Mouse (Mus musculus) urinary bladder, postnatal 25 days (tissue): ENCODE measurements around the gene Rdh7.
"Not testable (repeated sequence)": the region's sequence is repeated elsewhere in the genome, so short reads cannot be mapped to it uniquely, and the experiment has no call there.

Source experiments
- DNase-seq: peaks from one replicate; pipeline ENCODE4 v3.0.0; 2022; ENCODE audit warnings: low spot score

Gene Rdh7

DNA sequence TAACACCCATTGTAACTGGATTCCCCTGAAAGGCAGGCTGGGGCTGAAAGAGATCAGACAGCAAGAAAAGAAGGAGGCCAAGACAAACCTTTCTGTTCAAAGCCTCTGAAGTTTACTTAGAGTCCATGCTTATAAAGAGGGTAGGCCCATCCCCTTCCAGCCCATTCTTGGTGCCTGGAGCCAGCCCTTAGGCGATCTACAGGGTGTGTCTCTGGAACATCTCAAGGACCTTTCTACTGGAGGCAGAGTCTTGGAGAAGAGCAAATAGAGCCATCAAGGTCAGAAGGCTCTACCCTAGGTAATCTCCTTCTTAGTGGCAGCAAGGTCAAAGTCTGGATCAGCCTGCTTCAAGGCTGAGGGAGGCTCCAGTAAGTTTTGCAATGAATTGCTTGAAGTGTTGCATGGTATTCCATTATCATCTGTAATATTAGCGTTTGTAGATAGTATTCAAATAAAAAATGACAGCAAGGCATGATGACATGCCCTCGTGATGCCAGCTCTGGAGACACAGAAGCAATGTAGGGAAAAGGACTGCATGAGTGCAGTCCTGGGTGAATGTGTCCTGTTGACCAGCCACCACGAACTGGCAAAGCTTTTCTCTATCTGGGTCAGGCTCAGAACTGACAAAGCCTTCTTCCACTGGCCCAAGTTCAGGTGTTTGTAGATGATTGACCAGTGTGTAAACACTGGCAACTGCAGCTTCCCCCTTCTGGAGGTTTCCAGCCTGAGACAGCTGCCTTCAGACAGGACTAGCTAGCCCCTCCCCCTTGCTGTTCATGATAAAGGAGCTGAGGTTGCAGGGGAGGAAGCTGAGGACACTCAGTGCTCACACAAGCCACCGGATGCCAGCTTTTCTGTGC, 4.8 kb upstream of the Rdh7 start:
- DNase-seq = not testable (repeated sequence)

DNA sequence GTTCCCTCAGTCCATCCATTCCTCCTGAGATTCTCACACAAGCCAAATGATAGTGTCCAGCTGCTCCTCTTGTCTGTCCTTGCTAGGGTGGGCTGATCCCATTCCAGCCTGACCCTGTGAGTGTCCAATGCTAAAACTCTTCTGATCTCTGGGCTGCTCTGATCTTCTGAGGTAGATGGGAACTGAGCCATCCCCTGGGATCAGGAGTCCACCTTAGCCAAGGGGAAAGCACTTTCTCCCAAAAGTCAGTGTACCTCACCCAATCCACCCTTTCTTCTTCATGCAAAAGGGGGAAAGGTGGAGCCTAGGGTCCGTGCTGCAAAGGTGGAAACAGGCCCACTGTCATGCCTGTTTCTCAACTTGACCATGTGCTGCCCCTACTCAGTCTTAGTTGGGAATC, 2.9 kb upstream of the Rdh7 start:
- no peak for DNase-seq

DNA sequence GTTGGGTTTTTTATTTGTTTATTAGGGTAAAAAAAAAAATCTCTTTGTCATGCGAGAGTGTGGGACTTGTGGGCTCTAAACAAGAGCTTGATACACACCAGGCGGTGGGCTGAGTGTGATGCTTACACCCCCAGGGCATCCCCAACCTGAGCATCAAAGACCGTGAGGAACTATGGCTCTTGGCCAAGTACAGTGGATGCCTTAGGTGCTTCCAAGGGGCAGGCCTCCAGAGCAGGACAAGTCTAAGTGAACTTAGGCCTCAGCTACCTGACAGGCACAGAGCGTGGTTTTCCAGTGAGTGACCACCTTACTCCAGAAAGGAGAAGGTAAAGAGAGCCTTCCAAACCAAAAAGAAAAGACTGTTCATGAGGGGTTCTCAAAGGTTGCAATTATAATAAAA, 1.6 kb downstream of the Rdh7 start:
- no peak for DNase-seq

DNA sequence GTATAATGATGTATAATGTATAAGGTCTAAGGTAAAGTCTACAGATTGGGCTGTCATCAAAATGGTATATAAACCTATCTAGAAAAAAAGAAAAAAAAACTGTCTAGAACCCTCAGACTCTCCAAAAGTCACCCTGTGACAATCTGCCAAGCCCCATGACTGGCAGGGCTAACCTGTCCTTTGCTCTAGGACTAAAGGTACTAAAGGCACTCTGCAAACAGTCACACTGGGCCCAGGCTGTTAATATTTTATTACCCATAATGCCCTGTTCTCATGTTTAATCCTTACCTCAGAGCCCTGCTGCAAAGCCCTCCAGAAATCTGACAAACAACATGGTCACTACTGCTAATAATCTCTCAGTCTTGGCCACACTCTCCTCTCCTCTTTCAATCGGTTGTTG, 2.1 kb downstream of the Rdh7 start:
- no peak for DNase-seq

DNA sequence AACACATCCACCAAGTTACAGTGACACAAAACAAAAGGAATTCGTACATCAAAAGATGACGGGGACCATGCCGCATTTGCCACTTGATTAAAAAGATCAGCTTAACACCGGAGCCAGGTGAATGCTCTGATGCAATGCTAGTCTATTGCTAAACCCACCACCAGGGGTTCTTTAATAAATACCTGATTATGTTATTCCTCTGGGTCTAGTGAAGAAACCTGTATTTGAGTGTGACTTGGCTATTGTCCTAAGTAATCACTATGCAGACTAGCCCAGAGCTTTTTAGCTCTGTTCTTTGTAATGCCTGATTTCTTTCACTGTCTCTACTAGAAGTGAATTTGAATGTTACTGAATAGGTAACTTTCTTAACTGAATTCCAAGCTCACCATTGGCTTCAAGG, 7.6 kb downstream of the Rdh7 start:
- no peak for DNase-seq

DNA sequence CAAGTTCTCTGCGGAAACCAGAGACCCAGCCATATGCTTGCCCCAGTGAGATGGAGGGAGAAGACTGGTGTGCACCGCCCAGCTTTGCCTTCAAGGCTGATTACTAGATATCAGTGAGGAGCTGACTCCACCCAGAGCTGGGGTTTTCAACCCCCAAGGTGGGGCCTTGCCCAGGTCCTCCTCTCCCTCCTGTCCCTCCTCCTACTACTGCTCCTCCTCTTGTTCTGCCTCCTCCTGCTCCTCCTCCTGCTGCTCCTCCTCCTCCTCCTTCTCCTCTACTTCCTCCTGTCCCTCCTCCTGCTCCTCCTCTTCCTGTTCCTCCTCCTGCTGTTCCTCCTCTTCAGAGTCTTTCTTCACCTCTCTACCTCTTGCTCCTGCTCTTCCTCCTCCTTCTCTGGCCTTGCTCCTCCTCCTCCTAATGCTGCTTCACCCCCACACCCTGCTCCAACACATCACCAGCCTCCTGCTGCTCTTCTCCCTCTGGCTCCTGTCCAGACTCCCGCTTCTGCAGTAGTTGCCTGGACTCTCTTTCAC, 9.4 kb downstream of the Rdh7 start:
- DNase-seq = no peak

DNA sequence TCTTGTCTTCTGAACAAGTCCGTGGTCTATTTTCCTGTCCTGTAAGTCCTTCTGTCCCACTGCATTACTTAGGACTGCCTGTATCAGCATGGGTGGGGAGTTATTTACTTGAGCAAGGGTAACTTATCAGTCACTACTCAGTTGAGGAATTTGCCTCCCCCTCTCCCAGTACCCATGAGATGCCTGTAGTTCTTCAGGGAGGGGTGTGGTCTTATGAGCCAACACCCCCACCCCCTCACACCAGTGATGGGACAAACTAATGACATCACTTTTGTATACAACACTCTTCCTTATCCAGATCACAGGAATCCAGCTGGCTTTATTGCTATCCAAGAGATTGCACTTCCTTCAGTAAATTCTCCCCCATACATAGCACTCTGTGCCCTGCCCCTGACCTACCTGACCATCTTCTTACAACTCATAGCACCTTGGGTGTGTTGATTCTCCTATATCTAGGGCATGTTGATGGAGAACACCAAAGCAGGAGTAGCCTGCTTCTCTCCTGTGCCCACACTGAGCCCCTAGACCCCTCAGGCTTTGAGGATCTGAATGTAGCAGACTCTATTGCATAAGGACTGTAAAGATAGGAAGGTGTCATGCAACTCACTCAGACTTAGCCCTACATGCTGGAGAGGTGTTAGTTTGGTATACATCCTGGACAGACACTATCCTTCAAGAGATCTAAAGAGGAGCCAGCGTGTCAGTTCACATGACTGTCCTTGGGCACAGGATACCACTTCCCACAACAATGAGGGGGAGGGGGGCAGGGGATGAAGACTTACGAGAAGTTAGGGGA, 10.2 kb downstream of the Rdh7 start:
- DNase-seq = no peak

DNA sequence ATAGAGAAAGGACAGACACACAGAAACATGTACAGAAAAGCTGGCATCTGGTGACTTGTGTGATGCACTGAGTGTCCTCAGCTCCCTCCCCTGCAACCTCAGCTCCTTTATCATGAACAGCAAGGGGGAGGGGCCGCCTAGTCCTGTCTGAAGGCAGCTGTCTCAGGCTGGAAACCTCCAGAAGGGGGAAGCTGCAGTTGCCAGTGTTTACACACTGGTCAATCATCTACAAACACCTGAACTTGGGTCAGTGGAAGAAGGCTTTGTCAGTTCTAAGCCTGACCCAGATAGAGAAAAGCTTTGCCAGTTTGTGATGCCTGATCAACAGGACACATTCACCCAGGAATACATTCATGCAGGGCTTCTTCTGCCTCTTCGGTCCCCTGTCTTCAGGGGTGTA, 10.9 kb downstream of the Rdh7 start:
- DNase-seq = peak; percentile 24

DNA sequence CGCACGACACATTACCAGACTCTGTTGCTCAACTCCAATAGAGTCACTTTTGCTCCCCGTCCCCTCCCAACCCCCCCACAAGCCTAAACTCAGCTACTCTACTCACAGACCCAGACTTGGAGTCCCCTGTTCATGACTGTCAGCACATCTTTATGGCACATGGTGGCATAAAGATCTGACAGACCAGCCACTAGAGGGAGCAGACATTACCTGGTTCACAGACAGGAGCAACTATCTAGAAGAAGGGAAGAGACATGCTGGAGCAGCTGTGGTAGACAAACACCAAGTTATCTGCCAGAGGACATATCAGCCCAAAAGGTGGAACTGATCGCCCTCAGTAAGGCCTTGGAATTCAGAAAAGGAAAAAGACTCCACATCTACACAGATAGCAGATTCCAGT, 16.1 kb downstream of the Rdh7 start:
- DNase-seq = no peak

DNA sequence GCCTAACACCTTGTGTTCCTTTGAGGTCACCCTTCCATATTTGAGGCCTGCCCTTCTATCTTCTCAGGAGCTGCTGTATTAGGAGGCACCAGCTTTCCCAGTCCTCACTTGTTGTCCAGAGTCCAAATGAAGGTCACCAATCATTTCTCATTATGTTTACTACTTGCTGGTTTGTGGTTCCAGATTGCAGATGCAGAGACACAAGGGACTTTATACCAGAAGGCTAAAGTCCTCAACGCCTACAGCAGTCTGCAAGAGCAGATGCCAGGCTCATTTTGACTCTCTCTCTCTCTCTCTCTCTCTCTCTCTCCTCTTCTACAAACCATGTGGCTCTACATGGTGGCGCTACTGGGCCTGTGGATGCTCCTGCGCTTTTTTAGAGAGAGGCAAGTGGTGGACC, 22.4 kb downstream of the Rdh7 start, which contains the start of gene Rdh16f2:
TSS of gene Rdh16f2 (plus strand) at position 243 of the 400 bp plus-strand sequence.
- DNase-seq = no peak

DNA sequence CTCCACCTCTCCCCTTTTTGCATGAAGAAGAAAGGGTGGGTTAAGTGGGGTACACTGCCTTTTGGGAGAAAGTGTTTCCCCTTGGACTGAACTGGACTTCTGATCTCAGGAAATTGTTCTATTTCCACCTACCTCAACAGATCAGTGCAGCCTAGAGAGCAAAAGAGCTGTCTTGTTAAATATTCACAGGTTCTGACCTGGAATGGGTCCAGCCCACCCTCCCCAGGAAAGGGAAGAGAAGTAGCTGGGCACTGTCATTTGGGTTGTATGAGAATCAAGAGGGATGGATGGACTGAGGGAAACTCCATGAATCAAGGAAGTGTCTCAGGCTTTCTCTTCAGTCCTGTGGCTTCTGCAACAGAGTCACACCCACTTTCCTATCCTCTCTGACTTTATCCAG, 23.7 kb downstream of the Rdh7 start:
- no peak for DNase-seq

DNA sequence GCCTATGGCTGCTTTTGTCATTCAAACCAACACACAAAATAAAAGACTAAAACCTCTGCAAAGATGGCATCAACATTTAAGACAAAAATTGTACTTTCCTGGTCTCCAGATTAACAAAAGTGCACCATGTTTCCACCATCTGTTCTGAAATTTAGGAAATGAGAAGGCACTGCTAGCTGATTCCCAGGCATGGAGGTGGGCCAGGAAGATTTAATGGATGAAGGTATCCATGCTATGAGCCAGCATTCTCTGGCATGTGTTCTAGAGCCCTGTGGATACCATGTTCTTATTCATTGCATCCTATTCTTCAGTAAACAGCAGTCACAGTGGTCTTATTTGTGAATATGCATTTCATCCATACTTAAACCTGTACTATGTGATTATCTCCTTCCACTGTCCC, 32.2 kb downstream of the Rdh7 start:
- DNase-seq = no peak

DNA sequence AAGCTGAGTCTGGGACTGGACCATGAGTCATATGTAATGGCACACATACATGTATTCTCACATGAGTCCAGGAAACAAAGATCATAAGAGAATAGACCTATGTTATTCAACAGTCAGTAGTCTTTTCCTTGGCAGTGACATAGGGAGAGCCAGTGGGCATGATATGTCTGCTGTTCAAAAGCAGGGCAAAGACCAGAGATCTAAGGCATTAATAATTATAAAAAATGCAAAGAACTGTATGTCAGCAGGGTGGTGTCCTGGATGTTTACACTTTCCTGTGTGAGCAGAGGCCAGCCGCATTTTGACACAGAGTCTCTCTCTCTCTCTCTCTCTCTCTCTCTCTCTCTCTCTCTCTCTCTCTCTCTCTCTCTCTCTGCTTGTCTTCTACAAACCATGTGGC, 39.0 kb downstream of the Rdh7 start, which contains the start of gene Rdh19:
TSS of gene Rdh19 (plus strand) at position 301 of the 400 bp plus-strand sequence.
- DNase-seq = no peak

DNA sequence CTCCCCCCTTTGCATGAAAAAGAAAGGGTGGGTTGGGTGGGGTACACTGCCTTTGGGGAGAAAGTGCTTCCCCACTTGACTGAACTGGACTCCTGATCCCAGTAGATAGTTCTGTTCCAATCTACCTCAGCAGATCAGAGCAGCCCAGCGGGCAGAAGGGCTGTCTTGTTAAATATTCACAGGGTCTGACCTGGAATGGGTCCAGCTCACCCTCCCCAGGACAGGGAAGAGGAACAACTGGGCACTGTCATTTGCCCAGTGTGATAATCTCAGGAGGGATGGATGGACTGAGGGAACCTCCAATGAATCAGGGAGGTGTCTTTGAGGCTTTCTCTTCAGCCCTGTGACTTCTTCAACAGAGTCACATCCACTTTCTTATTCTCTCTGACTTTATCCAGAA, 40.5 kb downstream of the Rdh7 start:
- DNase-seq = no peak

DNA sequence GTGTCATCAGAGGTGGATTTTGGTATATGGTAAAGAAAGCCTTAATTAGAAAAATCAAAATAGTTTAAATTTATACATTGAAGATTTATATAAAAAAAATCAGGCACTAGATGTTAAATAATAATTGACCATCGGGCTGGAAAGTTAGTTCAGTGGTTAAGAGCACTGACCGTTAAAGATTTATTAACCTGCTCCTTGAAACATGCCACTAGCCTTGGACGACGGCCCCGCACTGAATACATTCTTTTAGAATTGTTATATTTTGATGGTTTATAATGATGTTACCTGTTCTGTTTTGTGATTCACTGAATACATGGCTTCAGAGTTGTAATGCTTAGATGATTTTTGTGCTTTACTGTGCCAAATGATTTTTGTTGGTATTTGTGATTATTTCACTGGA, 42.7 kb downstream of the Rdh7 start:
- not testable (repeated sequence) for DNase-seq

DNA sequence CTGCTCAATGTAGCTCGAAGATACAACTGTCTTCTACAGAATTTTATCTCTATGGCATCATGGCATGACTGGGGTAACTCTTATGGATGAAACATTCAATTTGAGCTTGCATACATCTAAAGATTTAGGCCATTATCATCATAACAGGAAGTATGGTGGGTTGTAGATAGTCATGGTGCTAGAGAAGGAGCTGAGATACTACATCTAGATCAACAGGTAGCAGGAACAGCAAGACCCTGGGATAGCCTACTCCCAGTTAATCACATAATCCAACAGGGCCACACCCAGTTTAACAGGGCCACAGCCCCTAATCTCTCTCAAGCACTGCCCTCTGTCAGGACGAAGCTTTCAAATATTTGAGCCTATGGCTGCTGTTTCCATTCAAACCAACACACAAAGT, 47.8 kb downstream of the Rdh7 start:
- DNase-seq = no peak

DNA sequence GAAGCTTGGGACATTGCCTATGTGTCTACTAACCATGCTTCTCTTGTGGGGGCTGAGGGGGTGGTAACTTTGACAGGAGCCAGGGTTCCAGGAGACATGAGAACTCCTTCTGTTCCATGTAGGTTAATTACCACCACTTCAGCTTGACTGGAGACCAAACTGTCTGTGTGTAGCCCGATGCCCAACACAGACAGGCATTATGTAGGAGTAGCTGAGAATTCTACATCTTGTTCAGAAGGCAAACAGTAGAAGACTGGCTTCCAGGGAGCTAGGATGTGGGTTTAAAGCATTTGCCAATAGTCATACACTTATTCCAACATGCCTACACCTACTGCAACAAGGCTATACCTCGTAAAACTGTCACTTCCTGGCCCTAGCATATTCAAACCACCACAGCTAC, 50.1 kb downstream of the Rdh7 start:
- no peak for DNase-seq

DNA sequence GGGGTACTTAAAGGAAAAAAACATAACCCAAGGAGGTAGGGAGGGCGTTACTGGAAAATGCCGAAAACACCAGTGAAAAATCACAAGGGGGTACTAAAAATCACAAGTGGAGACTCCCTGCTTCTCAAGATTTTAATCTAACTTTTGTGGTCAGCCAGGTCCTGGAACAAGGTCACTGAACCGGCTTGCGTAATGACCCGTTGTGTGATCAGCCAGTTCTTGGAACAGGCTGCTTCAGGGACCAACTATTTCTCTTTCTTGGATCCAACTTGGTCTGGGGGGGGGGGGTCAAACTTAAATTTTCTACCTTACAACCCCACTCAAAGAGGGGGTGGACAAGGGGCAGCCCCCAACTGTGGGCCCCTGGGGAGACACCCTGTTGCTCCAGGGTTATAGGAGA, 50.8 kb downstream of the Rdh7 start:
- not testable (repeated sequence) for DNase-seq

DNA sequence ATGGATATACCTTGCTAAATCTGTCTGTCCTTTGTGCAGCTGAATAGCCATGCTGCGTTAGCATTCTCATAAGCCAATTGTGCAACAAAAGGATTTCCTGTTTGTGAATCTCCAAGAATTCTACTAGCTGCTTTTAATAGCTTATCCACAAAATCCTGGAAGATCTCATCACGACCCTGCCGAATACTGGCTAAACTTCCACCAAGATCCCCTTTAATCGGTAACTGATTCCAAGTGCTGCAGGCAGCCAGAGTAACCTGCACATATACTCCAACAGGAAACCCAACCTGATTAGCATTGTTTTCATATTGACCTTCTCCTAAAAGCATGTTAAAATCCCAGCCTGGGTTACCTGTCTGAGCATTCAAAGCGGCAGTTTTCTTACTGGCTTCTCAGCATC, 53.3 kb downstream of the Rdh7 start:
- no peak for DNase-seq

DNA sequence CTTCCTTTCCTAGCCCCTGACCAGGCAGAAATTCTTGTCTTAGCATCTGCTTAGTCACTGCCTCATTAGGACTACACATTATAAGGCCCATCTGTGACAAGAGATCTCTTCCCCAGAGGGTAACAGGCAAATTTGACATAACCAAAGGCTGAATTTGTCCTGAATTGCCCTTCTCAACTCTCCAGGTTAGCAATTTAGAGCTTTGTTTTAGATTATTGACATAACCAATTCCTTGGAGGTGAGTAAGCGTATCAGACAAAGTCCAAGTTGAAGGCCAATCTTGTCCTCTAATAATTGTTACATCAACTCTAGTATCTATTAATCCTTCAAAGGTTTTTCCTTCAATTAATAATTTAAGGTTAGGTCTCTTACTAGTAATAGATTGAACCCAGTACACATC, 54.4 kb downstream of the Rdh7 start:
- DNase-seq = not testable (repeated sequence)
